Mouse (Mus musculus) embryo, embryonic 10.5 days (tissue): Measurements from ENCODE around the gene Vsig8.
A peak's percentile ranks its signal among the peaks of the same experiment; 100 is the strongest.

Experiments
- DNase-seq: peaks from one replicate; pipeline ENCODE4 v3.0.0-alpha.2; 2015; ENCODE audit warnings: low spot score

Vsig8 gene

DNA sequence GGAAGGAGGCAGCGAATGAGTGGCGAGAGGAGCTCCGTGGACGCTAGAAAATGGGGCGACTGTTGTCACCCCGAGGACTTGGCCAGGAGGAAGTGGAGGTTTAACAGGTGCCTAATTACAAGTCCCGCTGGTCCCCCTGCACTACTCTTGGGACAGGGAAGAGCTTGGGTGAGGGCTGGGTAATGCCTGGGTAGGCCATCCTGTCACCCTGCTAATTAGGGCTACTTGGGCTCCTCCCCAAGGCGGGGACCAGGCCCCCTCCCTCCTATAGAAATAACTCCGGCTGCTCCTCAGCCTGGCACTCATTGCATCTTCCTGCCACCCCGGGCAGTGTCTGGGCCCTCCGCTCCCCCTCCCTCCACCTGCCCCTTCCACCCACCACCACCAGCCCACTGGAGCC lies at the start of gene Vsig8:
Gene Vsig8 (plus strand): TSS at position 301 of the 400 bp plus-strand sequence.
- no peak for DNase-seq

DNA sequence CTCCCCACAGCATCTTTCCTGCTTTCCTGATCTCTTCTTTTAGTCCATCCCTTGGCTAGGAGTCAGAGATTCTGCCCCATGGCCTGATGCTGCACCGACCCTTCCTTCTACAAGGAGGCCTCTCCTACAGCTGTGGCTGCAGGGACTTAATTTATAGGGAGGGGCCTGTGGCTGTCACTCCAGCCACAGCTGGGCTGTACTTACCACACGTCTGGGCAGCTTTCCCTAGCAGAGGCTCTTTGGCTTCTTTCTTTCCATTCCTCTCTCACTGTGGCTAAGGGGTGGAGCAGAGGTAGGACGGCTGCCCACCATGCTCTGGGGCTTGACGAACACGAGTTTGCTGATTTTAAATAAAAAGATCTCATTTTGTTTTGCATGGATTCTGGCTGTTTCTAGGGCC lies 48.7 kb upstream of the Vsig8 start:
- no peak for DNase-seq

DNA sequence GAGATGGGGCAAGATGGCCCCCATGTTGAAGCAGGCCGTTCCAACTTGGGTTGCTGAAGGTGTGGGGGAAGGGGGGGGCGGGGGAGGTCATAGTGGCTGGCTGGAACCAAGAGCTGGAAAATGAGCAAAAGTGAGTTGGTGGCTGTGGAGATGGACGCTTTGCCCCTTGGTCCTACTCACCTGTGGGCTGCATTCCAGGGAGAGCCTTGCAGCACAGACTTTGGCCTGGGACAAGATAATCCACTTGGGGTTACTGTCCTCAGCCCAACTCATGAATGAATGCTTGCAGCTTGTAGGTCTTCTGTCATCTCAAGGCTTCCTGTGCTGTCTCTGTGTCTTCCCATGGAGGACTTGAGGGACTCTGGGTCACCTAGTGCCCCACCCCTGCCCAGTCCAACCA lies 48.0 kb upstream of the Vsig8 start:
- DNase-seq, result no peak

DNA sequence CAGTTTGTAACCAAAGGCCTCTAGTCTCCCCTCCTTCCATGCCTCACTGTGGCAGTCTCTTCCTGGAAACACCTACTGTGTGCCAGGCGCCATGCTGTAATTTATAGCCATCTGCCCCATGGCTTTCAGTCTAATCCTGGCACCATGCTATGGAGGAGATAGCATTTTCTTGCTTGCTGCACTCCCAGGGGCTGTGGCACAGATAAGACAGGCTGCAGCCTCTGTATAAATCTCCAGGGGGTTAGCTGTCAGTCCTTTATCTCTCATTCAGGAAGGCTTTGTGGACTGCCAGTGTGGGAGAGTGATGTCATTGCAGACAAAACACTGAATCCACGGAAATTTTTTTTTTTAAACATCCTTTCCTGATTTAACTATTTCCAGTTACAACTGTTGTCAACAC lies 47.6 kb upstream of the Vsig8 start:
- DNase-seq, result no peak

DNA sequence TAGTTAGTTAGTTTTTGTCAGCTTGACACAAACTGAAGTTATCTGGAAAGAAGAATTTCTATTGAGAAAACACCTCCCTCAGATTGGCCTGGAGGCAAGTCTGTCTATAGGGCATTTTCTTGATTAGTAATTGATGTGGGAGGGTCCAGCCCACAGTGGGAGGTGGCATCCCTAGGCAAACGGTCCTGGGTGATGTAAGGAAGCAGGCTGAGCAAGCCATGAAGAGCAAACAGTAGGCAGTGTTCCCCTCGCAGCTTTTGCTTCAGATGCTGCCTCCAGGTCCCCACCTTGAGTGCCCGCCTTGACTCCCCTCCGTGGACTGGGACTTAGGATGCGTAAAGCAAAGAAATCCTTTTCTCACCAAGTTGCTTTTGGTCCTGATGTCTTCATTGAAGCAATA lies 46.5 kb upstream of the Vsig8 start:
- no peak for DNase-seq

DNA sequence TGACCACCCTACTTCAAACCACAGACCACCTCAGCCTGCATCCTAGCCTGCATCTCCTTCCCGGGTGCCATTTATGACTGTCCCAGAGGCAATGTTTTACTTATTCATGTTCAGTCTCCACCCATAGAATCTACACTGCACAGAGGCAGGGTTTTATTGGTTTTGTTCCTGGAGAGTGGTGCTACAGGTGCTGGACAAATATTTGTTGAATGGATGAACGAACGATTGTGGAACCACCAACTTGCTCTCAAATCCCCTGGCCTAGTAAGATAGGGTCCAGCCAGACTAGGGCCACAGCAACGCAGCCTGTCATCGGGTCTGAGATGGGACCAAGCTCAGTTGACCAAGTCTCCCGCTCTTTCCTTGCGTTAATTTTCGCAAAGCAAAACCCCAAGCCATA lies 45.8 kb upstream of the Vsig8 start:
- DNase-seq, result no peak

DNA sequence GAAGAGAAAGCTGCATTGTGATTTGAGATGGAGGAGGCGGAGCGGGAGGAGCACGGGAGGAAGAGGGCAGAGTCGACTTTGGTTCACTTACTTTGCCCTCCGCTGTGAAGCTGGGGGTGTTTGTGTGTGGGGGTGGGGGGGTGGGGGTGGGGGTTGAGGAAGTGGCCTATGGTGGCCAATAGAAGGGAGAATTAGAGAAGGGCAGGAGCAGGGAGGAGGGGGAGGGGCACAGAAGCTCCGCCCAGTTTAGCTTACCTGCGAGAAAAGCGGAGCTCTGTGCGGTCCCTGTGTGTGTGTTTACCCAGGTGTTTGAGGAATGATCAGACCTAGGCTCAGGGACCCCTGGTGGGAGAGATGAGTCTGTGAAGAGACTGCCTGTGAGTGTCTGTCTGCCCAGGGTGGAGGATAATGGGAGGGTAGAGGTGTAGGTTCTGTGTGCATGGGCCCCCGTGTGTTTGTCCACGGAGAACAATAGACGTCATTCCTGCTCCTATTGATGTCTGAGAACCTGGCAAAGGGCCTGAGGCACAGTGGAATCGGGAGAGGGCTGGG lies 45.2 kb upstream of the Vsig8 start:
- DNase-seq, result no peak

DNA sequence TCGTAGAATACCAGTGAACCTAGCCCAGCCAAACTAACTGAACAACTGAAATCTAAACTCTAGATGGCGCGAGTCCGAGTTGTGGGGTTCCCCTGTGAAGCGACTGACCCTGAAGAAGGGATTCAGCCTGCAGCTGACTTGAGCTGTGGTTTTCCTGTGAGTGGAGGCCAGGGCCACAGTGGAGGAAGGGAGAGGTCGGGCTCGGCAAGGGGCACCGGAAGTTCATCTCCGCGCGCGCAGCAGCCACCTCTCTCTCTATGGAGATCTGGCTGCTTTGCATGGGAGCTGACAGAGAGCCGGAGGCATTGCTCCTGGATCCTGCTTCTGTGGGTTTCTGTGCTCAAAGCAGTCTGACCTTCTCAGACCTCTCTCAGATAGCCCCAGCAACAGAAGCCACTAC lies 42.8 kb upstream of the Vsig8 start:
- peak; percentile 49 for DNase-seq

DNA sequence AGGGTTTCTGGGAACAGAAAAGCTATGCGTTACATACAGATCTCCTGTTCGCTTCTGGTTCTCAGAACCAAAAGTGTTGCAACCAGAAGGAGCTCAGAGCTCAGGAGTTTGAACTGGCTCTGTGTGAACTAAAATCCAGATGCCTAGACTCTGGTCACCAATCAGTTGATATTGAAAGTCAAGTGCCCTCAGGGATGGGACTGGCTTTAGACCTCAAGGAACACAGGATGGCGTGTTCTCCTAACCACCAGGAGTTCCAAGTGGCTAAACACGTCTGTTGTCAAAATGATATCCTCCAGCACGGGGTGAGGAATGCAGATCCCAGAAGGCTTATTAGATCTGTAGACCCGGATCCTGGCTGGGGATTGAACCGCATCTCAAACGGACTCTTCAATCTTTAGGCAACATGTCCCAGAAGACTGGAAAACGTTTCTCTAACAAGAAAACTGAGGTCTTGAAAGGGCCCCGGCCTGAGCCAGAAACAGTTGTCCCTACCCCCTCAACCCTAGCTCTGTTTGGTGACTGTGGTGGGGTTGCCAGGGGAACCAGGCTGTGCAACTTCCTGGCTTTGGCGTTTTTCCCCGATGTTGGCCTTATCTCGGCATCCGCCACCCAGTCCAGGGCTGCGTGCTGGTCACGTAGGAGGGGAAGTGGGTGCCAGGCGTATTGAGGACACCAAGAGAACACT lies 42.1 kb upstream of the Vsig8 start:
- no peak for DNase-seq

DNA sequence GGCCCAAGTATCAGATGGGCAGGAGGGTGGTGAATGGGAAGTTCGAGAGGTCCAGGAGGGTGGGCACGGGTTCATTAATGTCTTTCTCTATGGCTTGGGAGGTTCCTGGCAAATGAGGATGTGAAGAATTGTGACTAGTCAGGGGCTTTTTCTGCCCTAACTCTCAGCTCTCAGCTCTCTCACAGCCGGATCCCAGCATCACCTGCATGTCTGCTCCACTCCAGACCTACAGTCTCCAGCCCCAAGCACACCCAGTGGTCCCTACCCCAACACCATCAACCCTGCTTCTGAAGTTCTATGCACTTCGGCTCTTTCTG lies 41.6 kb upstream of the Vsig8 start:
- DNase-seq, result no peak

DNA sequence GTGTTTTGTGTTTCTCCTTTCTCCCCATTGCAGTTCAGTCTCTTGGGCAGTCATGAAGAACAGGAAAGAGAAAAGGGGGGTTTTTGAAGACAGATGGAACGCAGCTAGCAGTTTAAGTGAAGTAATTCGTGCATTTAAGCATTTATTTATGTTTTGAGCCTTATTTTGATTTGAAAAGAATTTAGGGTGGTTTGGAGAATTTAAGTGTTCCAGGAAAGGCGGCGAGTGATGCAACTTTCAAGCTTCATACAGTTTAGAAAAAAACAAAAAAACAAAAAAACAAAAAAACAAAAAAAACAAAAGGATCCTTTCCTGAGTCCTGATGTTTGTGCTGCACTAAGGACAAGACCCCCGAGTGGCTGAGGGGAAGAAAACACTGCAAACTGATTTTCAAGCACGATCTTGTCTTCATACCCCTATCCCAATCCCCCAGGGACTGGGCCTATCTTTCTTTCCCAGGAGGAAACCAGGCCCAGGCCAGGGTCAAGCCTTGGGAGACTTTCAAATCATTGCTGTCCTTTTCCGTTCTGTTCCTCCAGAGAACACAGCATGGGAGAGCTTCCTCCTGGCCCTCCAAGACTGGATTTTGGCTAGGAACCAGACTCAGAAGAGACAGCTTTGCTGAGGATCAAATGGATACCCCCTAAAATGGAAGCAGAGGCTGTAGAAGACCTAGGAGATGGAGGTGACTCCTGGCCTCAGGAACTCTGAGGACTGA lies 41.0 kb upstream of the Vsig8 start:
- no peak for DNase-seq

DNA sequence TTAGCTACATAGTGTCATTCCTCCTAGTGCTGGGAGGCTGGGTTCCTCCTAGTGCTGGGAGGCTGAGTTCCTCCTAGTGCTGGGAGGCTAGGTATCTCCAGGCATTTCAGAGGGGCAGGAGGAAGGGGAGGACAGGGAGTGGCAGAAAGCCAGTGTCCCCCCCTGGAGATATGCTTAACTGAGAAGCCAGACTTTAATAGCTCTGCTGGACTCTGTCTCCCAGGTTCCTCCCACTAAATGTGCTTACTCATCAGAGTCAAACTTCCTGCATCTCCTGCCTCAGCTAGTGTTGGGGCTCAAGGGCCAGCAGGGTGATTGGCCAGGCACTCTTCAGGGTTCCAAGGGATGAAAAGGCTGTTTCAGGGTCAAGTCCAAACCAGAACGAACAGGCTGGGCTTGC lies 40.3 kb upstream of the Vsig8 start:
- DNase-seq, result no peak

DNA sequence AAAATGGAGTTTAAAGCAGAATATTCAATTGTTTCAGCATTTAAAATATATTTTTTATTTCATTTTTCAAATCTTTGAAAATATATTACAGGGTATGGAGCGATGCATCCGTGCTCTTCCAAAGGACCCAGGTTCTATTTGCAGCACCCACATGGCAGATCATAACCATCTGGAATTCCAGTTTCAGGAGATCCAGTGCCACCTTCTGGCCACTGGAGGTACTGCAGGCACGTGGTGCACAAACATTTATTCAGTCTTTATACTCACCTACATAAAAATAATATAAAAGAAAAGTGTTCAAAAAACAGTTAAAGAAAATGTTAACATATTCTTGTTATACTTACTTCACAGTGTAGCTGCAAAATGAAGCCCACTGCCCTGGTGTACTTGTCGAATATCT lies 37.7 kb upstream of the Vsig8 start:
- DNase-seq, result no peak

DNA sequence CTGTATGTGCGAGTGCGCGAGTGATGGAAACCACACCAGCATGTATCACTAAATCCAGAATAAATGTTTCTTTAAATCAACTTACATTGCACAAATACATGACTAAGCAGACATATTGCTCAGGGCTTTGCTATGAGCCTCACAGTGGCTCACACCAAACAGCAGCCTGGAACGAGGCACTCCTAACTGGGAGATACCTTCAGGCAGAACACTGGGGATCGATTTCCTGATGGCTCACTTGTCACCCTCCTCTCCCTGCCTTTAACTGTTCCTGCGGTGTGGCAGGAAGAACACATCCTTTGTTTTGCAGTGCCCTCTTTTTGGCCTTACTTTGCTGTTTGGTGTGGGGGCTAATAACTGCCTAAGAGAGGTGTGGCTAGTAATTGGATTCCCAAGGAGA lies 36.1 kb upstream of the Vsig8 start:
- DNase-seq, result no peak

DNA sequence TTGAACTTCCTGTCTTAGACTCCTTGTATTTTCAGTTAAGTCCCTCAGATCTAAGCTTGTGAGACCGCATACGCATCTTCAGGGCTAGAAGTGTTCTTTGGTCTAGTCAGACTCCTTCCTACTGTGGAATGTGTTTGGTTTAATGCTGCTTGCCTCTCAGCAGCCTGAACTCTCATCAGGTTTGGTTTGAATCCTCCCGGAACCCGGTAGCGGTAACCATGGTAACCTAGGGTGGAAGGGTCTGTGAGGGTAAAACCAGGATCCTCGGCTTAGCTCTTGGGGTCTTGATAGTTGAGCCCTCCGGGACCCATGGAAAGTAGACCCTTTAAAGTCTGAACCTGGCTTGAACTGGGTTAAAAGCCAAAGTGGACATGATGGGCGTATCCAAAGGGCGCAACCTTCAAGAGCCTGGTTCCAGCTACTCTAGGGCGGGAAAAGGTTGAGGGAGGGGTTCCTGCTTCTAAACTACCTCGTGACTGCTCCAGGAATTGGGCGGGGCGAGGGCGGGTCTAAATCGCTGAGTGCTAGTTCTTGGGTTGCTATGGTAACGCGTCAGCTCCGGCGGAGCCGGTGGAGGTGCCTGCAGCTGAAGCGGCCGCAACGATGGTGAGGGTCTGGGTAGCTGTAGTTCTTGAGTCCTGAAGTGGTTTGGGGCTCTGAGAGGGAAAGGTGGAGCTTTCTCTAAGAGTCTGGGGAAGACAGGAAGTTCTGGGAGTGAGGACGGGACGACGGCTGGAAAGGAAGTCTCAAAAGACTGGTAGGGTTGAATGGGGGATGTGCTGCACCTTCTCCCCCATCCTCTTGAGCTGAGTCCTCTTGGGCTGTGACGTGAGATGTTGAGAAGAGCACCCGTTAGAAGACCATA lies 34.9 kb upstream of the Vsig8 start, which contains the start of gene Cfap45:
Gene Cfap45 (plus strand): TSS at position 226 of the 865 bp plus-strand sequence.
- DNase-seq, result peak; percentile 99

DNA sequence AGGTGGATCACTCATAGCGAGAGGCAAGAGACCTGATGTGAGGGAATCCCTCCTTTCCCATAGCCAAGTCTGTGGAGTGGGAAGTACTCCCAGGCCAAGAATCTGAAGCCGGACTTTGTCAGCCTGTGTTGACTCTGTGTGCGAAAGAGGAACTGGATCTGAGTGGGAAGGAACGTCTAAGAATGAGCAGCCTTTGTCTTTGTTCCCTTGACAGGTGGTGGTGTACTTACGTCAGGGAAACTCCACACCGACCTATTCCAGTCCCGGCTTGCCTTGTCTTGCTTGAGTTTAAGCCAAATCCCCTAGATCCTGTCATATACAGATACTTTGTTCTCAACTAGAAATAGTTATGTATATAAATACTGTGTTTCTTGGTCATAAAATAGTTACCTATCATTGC lies 33.2 kb upstream of the Vsig8 start:
- no peak for DNase-seq

DNA sequence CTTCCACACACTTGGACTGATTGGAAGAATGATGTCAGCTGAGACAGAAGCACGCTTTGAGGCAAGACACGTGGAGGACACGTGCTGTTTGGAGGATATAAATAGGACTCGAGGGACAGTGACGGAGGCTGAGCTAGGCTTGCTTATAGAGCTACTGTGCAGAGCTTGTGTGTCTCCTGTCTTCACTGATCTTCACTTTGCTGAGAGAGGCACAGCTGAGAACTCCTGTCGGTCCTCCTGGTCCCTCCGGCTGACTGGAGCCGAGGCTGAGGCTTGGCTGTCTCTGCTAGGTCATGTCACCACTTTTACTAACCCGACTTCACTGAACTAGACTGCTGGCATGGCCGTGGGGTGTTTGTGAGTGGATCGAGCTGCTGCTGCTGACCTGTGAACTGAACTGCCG lies 32.0 kb upstream of the Vsig8 start:
- DNase-seq, result no peak

DNA sequence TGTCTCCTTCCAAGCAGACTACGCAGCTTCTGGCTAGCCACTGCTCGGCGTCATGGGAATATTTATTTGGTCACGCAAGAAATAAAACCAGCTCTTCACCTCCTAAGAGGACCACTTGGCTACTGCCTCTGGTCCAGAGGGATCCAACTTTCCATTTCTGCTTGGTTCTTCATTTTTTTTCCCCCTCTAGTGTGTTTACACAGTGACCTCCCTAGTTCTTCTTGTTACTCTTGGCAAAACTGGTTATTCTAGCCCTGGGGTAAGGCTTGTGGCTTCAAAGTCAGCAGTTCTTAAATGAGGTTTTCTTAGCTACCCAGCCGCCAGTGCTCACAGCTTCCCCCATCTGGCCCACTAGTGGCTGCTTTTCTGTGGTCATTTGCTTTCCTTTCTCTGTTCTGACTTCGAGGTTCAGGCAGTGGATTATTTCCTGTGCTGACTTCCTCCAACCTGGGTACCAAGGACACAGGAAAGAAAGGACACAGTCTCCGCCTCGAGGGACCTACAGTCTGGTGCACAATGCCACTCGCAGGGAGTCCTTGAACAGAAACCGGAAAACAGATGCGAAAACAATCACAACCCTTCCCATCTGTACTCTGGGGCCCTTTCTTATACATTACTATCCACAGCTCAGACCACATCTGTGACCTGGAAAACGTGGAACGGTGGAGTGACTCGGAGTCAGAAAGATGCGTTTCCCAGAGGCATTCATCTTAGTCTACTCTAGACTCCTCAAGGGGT lies 30.5 kb upstream of the Vsig8 start:
- DNase-seq, result peak; percentile 68

DNA sequence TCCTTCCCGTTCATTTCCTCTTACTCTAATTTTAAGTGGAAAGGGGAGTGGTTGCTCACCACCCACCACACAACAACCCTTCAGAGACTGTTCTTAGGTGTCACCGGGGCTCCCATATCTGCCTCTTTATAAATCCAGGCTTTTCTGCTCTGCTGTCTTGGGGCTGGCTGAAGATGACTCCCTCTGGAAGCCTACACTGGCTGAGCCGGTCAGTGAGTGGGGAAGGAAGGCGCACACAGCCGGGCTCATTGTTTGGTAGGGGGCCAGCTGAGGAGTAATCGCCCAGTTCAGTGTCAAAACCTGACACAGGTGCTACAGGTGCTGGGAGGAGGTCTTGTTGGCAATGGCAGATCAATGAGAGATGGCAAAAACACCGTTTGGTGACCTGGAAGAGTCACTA lies 29.8 kb upstream of the Vsig8 start:
- DNase-seq, result no peak

DNA sequence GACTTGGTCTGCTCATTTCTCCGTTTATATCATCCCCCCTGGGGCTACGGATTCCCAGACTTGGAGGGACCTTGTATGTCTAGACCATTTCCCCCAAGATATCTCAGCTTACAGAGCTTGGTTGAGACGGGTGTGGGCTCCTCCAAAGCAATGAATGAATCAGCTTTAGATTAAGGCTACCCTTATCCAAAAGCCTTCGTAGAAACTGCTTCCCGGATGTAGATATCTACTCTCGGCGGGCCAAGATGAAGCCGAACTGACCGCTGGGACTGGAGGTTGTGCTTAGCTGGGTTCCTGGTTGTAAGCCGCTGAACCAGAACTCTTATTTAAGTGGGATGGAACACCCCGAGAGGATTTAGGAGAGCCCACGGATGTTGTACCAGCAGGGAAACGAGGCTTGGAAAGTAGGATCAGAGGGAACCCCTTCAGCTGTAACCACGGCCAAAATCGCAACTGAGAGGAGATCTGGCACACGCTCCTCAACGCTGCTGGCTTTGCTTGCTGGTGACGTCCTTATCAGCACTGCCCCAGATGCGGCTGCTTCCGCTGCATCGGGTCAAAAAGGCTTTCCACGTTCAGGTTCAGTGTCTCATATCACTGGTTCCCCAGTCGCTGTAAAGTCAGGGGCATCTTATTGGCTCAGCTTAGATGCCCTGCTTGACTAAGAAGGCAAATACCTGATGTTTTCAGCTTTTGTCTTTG lies 29.2 kb upstream of the Vsig8 start:
- no peak for DNase-seq

DNA sequence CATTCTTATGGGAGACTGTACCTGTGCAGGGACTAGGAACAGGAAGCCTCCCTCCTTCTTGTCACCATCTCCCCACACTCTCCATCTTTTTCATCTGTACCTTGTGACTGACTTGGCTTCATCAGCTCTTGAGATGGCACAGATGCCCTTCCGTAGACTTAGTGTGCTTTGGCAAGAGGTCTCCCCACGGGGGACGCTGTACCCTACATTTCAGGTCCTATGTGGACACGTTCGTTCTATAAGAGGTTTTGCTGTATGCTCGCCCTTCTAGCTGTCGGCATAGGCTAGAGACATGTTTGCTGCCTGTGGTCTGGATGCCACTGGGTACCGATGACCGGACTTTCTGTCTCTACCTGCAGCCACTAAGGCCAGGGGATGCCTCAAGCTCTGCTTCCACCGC lies 28.3 kb upstream of the Vsig8 start:
- no peak for DNase-seq
